Mouse (Mus musculus) Patski (cell line): Measurements from ENCODE around the gene Pias1. TPM values are rescaled to one million over a fixed set of nuclear protein-coding genes. Genes with fewer than 3 reads are reported as not detected.
"Not testable (repeated sequence)": the region's sequence is repeated elsewhere in the genome, so short reads cannot be mapped to it uniquely, and the experiment has no call there.

ENCODE experiments used
- ATAC-seq: fragments of 100-300 bp; one replicate; pipeline ENCODE4 v1.8.0; 2021
- CTCF ChIA-PET: fragments of 350-600 bp; sonication (Branson Sonifier 250); formaldehyde crosslinking; loops from one replicate; lab custom pipeline; 2022; ENCODE audit warnings: inconsistent platforms; lab: Charles Lee
- POLR2A ChIA-PET: fragments of 350-600 bp; sonication (Branson Sonifier 250); formaldehyde crosslinking; loops from one replicate; lab custom pipeline; 2022; ENCODE audit warnings: antibody characterized with exemption, inconsistent platforms; lab: Charles Lee
- DNase-seq: peaks from one replicate; pipeline ENCODE4 v3.0.0-alpha.2; 2011; ENCODE audit warnings: low read depth, low spot score
- H3K27me3 ChIP-seq: fragments of 371-371 bp; one replicate; pipeline ENCODE4 v1.5.1; 2021
- CTCF ChIP-seq: fragments of 100-300 bp; IDR thresholded peaks from one replicate; pipeline ENCODE4 v1.5.1; 2021
- in situ Hi-C: fragments of 300-500 bp; cut with MboI; formaldehyde crosslinking; loops from 3 replicates; pipeline ENCODE4 v1.11.1; 2018; ENCODE audit warnings: low pct_unique_long_range_greater_than_20kb, mixed read lengths
- polyA plus RNA-seq: library from polyadenylated mRNA; unstranded; gene quantifications from one replicate; pipeline ENCODE4 v1.2.3, GENCODE M21; 2021

The Pias1 gene
- polyA plus RNA-seq, 1 experiment from 2014 or later: 25.7 TPM

GRCm38 (mm10) chr9:62913390-62914069 is 74.2 kb downstream of the Pias1 start:
- ChIA-PET CTCF (no interaction called here), POLR2A (no interaction called here)
- in situ Hi-C loops: no loop called here
- no peak for DNase-seq
- ATAC-seq: no peak
- H3K27me3 ChIP-seq: no peaks in the 10 kb centered on the region
- no peak for TF ChIP-seq CTCF

DNA sequence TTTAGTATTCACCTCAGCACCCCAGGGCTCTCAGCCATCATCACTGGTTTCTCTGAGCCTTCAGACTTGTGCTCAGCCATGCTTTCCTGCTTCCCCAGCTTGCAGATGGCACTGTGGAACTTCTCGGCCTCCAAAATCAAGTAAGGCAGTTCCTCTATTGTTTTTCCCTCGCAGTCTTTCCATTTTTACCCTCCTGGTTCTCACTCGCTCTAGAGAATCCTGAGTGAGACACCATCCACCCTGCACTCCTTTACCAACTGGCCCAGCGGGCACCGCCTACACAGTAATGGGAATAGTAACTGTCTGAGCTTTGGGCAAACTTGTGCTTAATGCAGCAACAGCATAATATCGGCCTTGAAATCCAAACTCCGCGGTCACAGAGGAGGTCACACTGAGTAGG is 82.7 kb downstream of the Pias1 start:
- TF ChIP-seq CTCF: no peak
- CTCF ChIA-PET: interaction anchor here (1.0 to 1.7 kb wide), 2 partner anchors 10 to 16 kb away, joined by 4 read pairs; no protein-coding TSS in a partner anchor
- H3K27me3 ChIP-seq: no peaks in the 10 kb centered on the region
- ATAC-seq: no peak
- in situ Hi-C loops: no loop called here
- DNase-seq: no peak
- POLR2A ChIA-PET: no interaction called here

GRCm38 (mm10) chr9:62903841-62904240 is 83.9 kb downstream of the Pias1 start:
- in situ Hi-C loops: no loop called here

GRCm38 (mm10) chr9:62901736-62902135 is 86.0 kb downstream of the Pias1 start:
- ChIA-PET CTCF (interaction anchor here (0.8 kb wide), 1 partner anchor 102 kb away, joined by 4 read pairs; no protein-coding TSS in a partner anchor), POLR2A (no interaction called here)
- DNase-seq (no peak), ATAC-seq (no peak)
- TF ChIP-seq CTCF: no peak
- H3K27me3 ChIP-seq: no peaks in the 10 kb centered on the region
- in situ Hi-C loops: no loop called here

More at GRCm38 (mm10) chr9:62903841-62904240, 83.9 kb downstream of the Pias1 start:
- DNase-seq (no peak), ATAC-seq (no peak)
- no peak for TF ChIP-seq CTCF
- no peaks in the 10 kb centered on the region for H3K27me3 ChIP-seq
- ChIA-PET CTCF (interaction anchor here (1.0 kb wide), 1 partner anchor 18 kb away, joined by 4 read pairs; no protein-coding TSS in a partner anchor), POLR2A (no interaction called here)

DNA sequence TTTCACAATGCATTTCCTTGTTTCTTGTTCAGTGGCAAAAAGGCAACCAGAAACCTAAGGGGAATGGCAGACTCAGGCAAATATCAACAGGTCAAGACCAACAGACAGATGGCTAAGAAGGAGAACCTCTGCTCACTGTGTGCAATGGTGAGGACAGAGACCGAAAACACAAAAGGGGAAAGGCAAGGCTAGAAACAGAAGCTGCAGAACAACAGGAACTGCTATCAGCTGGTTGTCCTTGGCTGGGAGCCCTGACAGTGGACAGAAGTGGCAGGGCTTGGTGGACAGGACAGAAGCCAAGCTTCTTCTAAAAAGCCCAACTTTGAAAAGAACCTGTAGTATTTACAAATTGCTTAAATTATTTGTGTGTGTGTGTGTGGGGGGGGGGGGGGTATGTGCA is 93.2 kb downstream of the Pias1 start:
- ATAC-seq (no peak), DNase-seq (no peak)
- ChIA-PET POLR2A (interaction anchor here (0.6 kb wide), 1 partner anchor 230 kb away, joined by 3 read pairs; no protein-coding TSS in a partner anchor), CTCF (interaction anchor here (1.2 kb wide), 1 partner anchor 11 kb away, joined by 4 read pairs; no protein-coding TSS in a partner anchor)
- no peaks in the 10 kb centered on the region for H3K27me3 ChIP-seq
- TF ChIP-seq CTCF: no peak
- in situ Hi-C loops: no loop called here

- POLR2A ChIA-PET: no interaction called here
- DNase-seq (no peak), ATAC-seq (no peak)
- no peaks in the 10 kb centered on the region for H3K27me3 ChIP-seq
- in situ Hi-C loops: no loop called here
- no peak for TF ChIP-seq CTCF
- CTCF ChIA-PET: no interaction called here
Measured at GRCm38 (mm10) chr9:62881871-62882270, 105.9 kb downstream of the Pias1 start.

GRCm38 (mm10) chr9:62877825-62878224 is 109.9 kb downstream of the Pias1 start:
- POLR2A ChIA-PET: no interaction called here
- in situ Hi-C loops: no loop called here
- TF ChIP-seq CTCF: no peak
- DNase-seq (no peak), ATAC-seq (peak; percentile 57)
- CTCF ChIA-PET: interaction anchor here (0.8 kb wide), 1 partner anchor 12 kb away, joined by 3 read pairs; no protein-coding TSS in a partner anchor
- no peaks in the 10 kb centered on the region for H3K27me3 ChIP-seq

- POLR2A ChIA-PET: no interaction called here
- in situ Hi-C loops: no loop called here
- DNase-seq (no peak), ATAC-seq (no peak)
- H3K27me3 ChIP-seq: no peaks in the 10 kb centered on the region
- TF ChIP-seq CTCF: no peak
- CTCF ChIA-PET: interaction anchor here (1.5 kb wide), 1 partner anchor 17 kb away, joined by 3 read pairs; no protein-coding TSS in a partner anchor
Measured at GRCm38 (mm10) chr9:62876966-62877616, 110.6 kb downstream of the Pias1 start.

DNA sequence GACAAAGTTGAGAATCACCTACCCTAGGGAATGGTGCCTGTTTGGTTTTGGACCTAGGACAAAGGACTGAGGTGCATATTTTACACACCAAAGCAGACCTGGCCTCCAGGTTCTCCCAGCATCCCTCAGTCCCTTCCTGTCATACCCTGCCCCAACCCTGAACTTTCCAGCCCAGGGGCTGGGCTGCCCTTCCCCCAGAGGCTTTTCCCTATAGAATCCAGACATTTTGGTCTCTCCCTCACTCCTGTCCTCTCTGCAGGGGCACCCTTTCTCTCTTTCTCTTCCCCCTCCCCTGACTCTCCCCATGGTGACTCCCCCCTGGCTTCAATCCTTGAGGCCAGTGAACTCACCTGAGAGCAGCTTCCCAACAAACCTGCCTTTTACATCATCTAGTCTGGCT is 117.0 kb downstream of the Pias1 start:
- ChIA-PET POLR2A (no interaction called here), CTCF (interaction anchor here (0.6 to 1.6 kb wide), 2 partner anchors 23 to 262 kb away, joined by 3 read pairs; no protein-coding TSS in a partner anchor)
- DNase-seq: no peak
- TF ChIP-seq CTCF: no peak
- in situ Hi-C loops: no loop called here
- no peak for ATAC-seq
- no peaks in the 10 kb centered on the region for H3K27me3 ChIP-seq

- CTCF ChIA-PET: interaction anchor here (1.7 kb wide), 1 partner anchor 12 kb away, joined by 6 read pairs; the partner anchor contains the start of gene Calml4
- H3K27me3 ChIP-seq, DNase-seq, POLR2A ChIA-PET, ATAC-seq, in situ Hi-C loops: not testable (repeated sequence)
Measured at GRCm38 (mm10) chr9:62869236-62869635, 118.5 kb downstream of the Pias1 start.
